ENCODE assay signal across 8 mouse cellular contexts in genomic region chr16:41091259-41091658, GRCm38 (mm10).
"Had no signal": no experiment of that assay in that cellular context is flagged by ENCODE, and none has a peak within 500 bp of the region (broad histone marks: within the 10 kb centered on the region; RNA-seq: fewer than 3 reads in every experiment).

No protein-coding gene starts in this region.

- H3K4me1 ChIP-seq: kidney, embryonic 15.5 days; limb, embryonic 13.5 days had no signal

- H3K9ac ChIP-seq: kidney, embryonic 15.5 days; limb, embryonic 13.5 days; liver, embryonic 14.5 days had no signal

- H3K9me3 ChIP-seq: kidney, embryonic 15.5 days; limb, embryonic 13.5 days had no signal

- H3K27me3 ChIP-seq: kidney, embryonic 15.5 days; limb, embryonic 13.5 days had no signal

- H3K36me3 ChIP-seq: kidney, embryonic 15.5 days; limb, embryonic 13.5 days had no signal

- H3K4me2 ChIP-seq: kidney, embryonic 15.5 days; limb, embryonic 13.5 days had no signal

- DNase-seq: kidney, adult 2 months; kidney, postnatal 14 days; left cerebral cortex, postnatal 4 days; lung, adult 18-20 months had no signal

- H3K27ac ChIP-seq: kidney, embryonic 15.5 days; limb, embryonic 13.5 days; liver, embryonic 14.5 days; stomach, postnatal 0 days had no signal

- H3K4me3 ChIP-seq: kidney, embryonic 15.5 days; limb, embryonic 13.5 days had no signal
